Mouse (Mus musculus) olfactory bulb, adult 2 months (tissue): ENCODE measurements around the gene Zbtb8os. TPM values are rescaled to one million over a fixed set of nuclear protein-coding genes. Genes with fewer than 3 reads are reported as not detected.

Experiments used
- H3K27ac ChIP-seq: fragments of 200-500 bp; 2 replicates; pipeline ENCODE4 v1.5.1; 2012; ENCODE audit warnings: low read depth, low read length; ENCODE audit not compliant: insufficient read depth
- H3K4me1 ChIP-seq: fragments of 200-500 bp; 2 replicates; pipeline ENCODE4 v1.6.1; 2012; ENCODE audit warnings: low read length; ENCODE audit not compliant: control insufficient read depth, insufficient read depth
- H3K4me3 ChIP-seq: fragments of 200-500 bp; 2 replicates; pipeline ENCODE4 v1.5.1; 2012; ENCODE audit warnings: mild to moderate bottlenecking, low read depth, low read length, moderate library complexity; ENCODE audit not compliant: insufficient read depth
- CTCF ChIP-seq: fragments of 200-500 bp; IDR thresholded peaks from 2 replicates; pipeline ENCODE4 v1.5.1; 2012; ENCODE audit warnings: low read depth, mild to moderate bottlenecking, low read length, moderate library complexity; ENCODE audit not compliant: insufficient read depth
- POLR2A ChIP-seq: fragments of 200-500 bp; IDR thresholded peaks from 2 replicates; pipeline ENCODE4 v1.6.1; 2012; ENCODE audit warnings: mild to moderate bottlenecking, low read depth, low read length, moderate library complexity; ENCODE audit not compliant: insufficient read depth
- WGBS: fragments of 180-500 bp; shearing (Covaris S2); methylation state at CpG from one replicate; pipeline ENCODE4 v1.1.7; 2018; 5-methylcytosine and 5-hydroxymethylcytosine counted together
- polyA plus RNA-seq: library from polyadenylated mRNA; stranded (reverse); fragments of >200 nt; gene quantifications from 2 replicates; pipeline ENCODE4 v1.2.4, GENCODE M21; 2012; ENCODE audit warnings: low replicate concordance; ENCODE audit not compliant: missing spikeins, insufficient read depth, insufficient read length

Zbtb8os gene
- polyA plus RNA-seq, 1 experiment = not detected

DNA sequence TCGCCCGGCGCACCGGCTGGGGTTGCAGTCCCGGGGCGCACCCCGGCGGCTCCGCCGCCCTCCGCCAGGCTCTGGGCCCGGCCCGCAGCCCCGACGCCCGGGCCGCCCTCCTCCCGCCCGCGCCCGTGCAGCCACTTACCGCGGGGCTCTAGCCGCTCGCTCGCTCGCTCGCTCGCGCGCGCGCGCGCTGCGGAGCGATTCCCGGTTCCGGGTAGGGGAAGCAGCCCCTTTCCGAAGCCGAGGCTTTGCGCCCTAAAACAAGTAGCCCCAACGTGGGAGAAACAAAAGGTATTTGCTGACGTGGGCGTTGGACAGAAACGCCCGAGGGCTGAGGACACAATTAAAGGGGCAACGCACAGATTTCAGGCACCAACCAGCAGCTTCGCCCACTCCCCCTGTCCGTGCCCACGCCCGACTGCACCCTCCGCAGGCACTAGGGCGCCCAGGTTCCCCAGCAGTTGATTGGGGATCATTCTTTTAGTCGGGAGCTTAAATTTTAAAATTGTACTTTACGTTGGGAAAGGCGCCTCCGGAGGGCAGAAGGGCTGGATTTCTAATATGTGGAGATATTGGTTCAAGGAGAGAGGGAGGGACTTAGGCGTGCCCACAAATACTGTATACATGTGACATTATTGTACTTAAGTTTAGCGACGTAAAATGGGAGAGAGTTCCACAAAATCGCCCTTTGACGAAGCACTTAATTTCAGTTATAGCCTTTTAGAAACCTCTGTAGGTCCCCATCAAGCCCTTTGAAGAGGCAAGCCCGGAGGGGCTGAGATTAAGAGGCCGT lies 42.3 kb downstream of the Zbtb8os start, which contains the start of gene Zbtb8a:
Gene Zbtb8a (minus strand): TSS at position 516 of the 790 bp plus-strand sequence.
- Histone ChIP-seq H3K4me3 (peak within 1 kb of the TSS; percentile 89), H3K27ac (peak within 1 kb of the TSS; percentile 55), H3K4me1 (no peaks in the 10 kb centered on the region)
- under 1% methylated on average over 60 of the region's 65 CpGs for WGBS
- TF ChIP-seq POLR2A (peak; percentile 29; the same call in 1 of the 2 replicates), CTCF (no peak)

DNA sequence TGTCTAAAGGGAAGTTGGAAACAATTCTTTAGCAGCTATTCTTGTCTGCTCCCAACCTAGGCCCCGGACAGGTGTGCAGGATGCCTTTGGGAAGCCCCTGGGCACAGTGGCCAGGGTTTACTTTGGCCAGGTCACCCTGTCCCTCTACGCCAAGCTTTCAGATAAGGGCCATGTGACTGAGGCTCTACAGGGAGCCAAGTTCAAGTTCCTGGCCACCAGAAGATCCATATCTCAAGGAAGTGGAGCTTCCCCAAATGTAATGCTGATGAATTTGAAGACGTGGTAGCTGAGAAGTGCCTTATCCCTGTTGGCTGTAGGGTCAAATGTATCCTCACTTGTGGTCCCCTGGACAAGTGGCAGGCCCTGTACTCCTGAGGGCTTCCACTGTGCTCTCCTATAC lies 44.3 kb downstream of the Zbtb8os start:
- WGBS = 92% methylated on average over 3 of the region's 3 CpGs
- H3K27ac ChIP-seq = no peak overlapping the region
- H3K4me3 ChIP-seq = no peak overlapping the region
- H3K4me1 ChIP-seq = no peaks in the 10 kb centered on the region
- TF ChIP-seq POLR2A (no peak), CTCF (no peak)

DNA sequence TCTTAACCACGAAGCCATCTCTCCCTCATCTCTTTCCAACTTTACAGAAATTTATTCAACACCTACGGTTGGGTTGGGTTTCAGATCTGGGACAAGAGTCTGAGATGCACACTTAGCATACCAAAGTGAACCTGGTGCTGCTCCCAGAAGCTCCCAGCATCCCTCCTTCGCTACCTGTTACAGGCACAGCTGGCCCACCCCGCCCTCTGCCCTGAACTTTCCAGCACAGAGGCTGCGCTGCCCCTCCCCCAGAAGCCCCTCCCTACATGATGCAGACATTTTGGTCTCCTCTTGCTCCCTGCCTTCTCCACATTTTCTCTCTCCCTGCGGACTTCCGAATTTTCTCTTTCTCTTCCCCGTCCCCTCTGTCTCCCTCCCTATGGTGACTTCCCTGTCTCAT lies 45.7 kb downstream of the Zbtb8os start:
- WGBS = 86% methylated on average over 8 of the region's 8 CpGs
- no peak overlapping the region for H3K27ac ChIP-seq

DNA sequence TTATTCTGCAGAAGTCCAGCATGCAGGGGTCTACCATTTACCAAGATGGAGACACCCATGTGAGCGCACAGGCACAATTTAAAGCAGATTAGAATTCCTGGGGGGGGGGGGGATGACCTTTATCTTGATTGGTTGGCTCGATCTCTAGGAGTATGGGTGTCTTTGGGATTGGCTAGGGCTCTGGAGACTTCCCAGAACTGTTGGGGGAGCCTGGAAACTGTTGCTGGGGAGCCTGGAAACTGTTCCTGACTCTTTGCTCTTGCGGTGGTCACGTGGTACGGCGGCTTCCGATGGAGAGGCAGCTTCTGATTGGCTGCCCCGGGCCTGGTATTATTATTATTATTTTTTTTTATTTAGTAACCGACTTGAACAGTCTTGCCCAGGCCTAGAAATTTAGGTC lies 46.5 kb downstream of the Zbtb8os start:
- TF ChIP-seq POLR2A (no peak), CTCF (no peak)
- no peak overlapping the region for H3K27ac ChIP-seq
- no peak overlapping the region for H3K4me3 ChIP-seq
- 86% methylated on average over 9 of the region's 9 CpGs for WGBS
- no peaks in the 10 kb centered on the region for H3K4me1 ChIP-seq

More for the DNA sequence above, 45.7 kb downstream of the Zbtb8os start:
- H3K4me1 ChIP-seq = no peaks in the 10 kb centered on the region
- no peak for TF ChIP-seq CTCF
- H3K4me3 ChIP-seq = no peak overlapping the region

DNA sequence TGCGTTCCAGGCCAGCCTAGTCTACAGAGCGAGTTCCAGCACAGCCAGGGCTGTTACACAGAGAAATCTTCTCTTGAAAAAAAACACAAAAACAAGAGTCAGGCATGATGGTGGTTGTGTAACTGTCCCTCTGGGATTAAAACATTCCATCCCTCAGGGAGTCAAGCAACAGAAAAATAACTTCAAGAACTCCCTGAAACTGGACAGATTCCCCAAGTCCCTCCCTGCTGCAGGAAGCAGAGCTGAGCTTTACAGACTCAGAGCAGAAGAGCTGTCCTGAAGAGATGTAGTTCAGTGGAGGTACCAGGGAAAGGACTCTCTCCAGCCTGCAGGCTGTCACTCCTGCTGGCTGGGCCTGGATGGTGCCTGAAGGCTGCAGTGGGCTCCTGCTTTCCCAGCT lies 47.0 kb downstream of the Zbtb8os start:
- no peaks in the 10 kb centered on the region for H3K4me1 ChIP-seq
- WGBS = 93% methylated on average over 2 of the region's 2 CpGs
- no peak overlapping the region for H3K27ac ChIP-seq
- no peak overlapping the region for H3K4me3 ChIP-seq
- TF ChIP-seq CTCF = no peak

DNA sequence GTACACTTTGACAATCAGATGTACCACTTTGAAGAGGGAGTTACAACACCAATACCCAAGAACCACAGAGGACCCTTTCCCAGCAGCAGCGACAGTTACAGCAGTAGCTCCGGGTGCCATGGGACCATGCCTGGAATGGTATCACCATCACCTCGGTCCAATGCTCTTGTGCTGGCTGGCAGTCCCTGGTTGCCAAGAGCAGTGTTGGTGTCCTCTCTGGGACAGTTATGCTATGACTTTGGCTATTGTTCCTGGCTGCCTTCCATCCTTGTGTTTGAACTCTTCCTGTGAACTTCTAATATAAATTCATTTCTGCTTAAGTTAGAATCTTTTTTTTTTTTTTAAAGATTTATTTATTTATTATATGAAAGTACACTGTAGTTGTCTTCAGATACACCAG lies 48.1 kb downstream of the Zbtb8os start:
- Histone ChIP-seq H3K27ac (no peak overlapping the region), H3K4me1 (no peaks in the 10 kb centered on the region), H3K4me3 (no peak overlapping the region)
- 91% methylated on average over 3 of the region's 3 CpGs for WGBS
- TF ChIP-seq POLR2A (no peak), CTCF (no peak)

DNA sequence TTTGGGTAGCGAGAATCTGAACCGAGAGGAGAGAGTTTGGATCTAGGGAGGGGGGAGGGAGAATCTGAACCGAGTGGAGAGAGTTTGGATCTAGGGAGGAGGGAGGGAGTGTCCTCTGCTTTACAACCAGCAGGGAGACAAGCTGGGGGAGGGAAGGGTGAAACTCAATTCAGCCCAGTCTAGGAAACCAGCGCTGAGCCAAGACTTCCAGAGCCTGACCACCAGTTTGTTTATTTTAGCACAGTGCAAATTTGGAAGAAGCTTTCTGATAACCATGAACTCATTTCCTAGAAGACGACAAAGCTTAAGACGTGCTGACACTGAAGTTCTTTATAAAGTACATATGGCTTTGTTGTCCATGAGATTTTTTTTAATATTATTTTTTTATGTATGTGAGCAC lies 48.9 kb downstream of the Zbtb8os start:
- TF ChIP-seq POLR2A (no peak), CTCF (no peak)
- H3K4me1 ChIP-seq = no peaks in the 10 kb centered on the region
- 38% methylated on average over 6 of the region's 6 CpGs for WGBS

DNA sequence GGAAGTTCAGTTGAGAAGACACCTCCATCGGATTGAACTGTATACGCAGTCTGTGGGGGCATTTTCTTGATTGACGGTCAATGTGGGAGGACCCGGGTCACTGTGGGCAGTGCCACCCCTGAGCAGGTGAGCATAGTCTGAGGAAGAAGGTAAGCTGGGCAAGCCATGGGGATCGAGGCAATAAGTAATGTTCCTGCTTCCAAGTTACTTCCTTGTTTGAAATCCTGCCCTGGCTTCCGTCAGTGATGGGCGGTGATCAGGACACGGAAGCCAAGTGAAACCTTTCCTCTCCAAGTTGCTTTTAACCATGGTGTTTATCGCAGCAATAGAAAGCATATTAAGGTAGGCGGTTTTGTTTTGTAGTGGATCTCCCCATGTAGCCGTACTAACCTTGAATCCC lies 50.2 kb downstream of the Zbtb8os start:
- no peaks in the 10 kb centered on the region for H3K4me1 ChIP-seq
- whole genome bisulfite sequencing = 85% methylated on average over 11 of the region's 11 CpGs
- no peak overlapping the region for H3K4me3 ChIP-seq
- no peak for TF ChIP-seq POLR2A
- no peak for TF ChIP-seq CTCF
- H3K27ac ChIP-seq = no peak overlapping the region

More for the DNA sequence above, 48.9 kb downstream of the Zbtb8os start:
- Histone ChIP-seq H3K4me3 (no peak overlapping the region), H3K27ac (no peak overlapping the region)

DNA sequence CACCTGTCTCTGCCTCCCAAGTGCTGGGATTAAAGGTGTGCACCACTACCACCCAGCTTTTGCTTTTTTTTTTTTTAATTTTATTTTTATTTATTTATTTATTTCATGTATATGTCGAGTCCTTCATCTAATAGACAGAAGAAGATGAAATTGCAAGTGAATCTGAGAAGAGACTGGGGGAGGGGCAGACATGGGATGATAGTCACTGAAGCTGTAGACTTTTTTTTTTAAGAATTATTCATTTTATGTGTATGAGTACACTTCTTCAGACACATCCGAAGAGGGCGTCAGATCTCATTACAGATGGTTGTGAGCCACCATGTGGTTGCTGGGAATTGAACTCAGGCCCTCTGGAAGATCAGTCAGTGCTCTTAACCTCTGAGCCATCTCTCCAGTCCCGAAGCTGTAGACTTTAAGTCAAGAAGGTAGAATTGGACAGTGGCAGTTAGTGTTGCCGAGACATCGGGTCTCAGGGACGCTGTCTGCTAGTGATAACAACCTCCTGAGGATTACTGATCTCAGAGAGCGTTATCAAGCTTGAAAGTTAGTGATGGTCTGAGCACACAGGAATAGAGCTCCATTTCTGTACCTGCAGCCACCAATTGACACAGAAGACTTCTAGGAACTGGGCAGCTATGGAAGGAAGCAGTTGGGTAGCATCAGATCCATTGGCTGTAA lies 50.9 kb downstream of the Zbtb8os start:
- Histone ChIP-seq H3K4me1 (no peaks in the 10 kb centered on the region), H3K4me3 (no peak overlapping the region), H3K27ac (no peak overlapping the region)
- TF ChIP-seq CTCF (no peak), POLR2A (no peak)
- 92% methylated on average over 8 of the region's 8 CpGs for WGBS
